9 mouse cellular contexts compared by ENCODE assay signal in the genomic region with DNA sequence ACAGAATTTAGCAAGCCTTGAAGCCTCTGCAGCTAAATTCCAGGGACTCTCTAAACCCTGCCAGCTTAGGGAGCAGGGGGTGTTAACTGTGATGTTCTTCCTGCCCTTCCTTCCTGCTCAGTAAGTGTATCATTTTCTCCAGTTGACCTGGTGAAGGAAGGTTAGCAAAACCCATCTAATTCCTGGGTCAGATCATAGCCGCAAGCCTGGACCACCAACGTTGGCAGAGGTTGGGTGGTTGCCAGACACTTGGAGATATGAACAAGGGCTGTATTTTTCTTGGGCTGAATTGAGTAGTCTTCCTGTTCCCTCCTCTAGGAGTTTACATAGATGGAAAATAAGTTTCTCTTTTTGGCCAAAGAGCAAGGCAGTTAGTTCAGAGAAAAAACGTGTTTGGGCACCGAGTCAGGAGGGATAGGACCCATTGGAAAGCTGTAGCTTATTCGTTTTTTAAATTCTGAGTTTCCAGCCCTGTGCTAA.
A peak's percentile ranks its signal among the peaks of the same experiment; 100 is the strongest.
DNase-seq lines count a peak whose midpoint lies in the region; ATAC-seq and TF ChIP-seq lines count a peak whose summit lies in the region.
"Had no signal": no experiment of that assay in that cellular context is flagged by ENCODE, and none has a peak within 500 bp of the region (broad histone marks: within the 10 kb centered on the region; RNA-seq: fewer than 3 reads in every experiment).

No protein-coding gene starts in this region.

- H3K27ac ChIP-seq in forebrain, postnatal 0 days (ENCODE audit: low read depth, low read length): no peak overlapping the region
- H3K27ac ChIP-seq in forebrain, embryonic 11.5 days (ENCODE audit: low read depth, low read length): no peak overlapping the region
- H3K27ac ChIP-seq in intestine, postnatal 0 days (ENCODE audit: low read depth, low read length): no peak overlapping the region
- no peak overlapping the region; the same call in 1 of the 2 replicates for H3K27ac ChIP-seq in neural tube, embryonic 13.5 days (replicated peaks)

- H3K27me3 ChIP-seq in forebrain, postnatal 0 days (ENCODE audit: insufficient read depth, low read length): peaks cover 5% of the 10 kb centered on the region
- no peaks in the 10 kb centered on the region; the same call in 1 of the 2 replicates for H3K27me3 ChIP-seq in forebrain, embryonic 11.5 days (ENCODE audit: control insufficient read depth, insufficient read depth, low read length)
- H3K27me3 ChIP-seq in intestine, postnatal 0 days (replicated peaks; ENCODE audit: control insufficient read depth, insufficient read depth, low read length): no peaks in the 10 kb centered on the region
- peaks cover 3% of the 10 kb centered on the region; the same call in 1 of the 2 replicates for H3K27me3 ChIP-seq in neural tube, embryonic 13.5 days
- H3K27me3 ChIP-seq: CH12.LX had no signal

- no peak overlapping the region for H3K9ac ChIP-seq in forebrain, postnatal 0 days
- H3K9ac ChIP-seq in forebrain, embryonic 11.5 days (ENCODE audit: low read length): no peak overlapping the region
- no peak overlapping the region for H3K9ac ChIP-seq in intestine, postnatal 0 days (ENCODE audit: low read depth, low read length)
- no peak overlapping the region for H3K9ac ChIP-seq in neural tube, embryonic 13.5 days

- WGBS in forebrain, postnatal 0 days: 20% methylated on average over 5 of the region's 5 CpGs
- 46% methylated on average over 5 of the region's 5 CpGs for WGBS in forebrain, embryonic 11.5 days
- WGBS in intestine, postnatal 0 days: 41% methylated on average over 5 of the region's 5 CpGs
- 33% methylated on average over 5 of the region's 5 CpGs for WGBS in neural tube, embryonic 13.5 days

- H3K36me3 ChIP-seq in forebrain, postnatal 0 days (ENCODE audit: insufficient read depth): no peaks in the 10 kb centered on the region
- no peaks in the 10 kb centered on the region for H3K36me3 ChIP-seq in forebrain, embryonic 11.5 days (ENCODE audit: control insufficient read depth, insufficient read depth, low read length)
- no peaks in the 10 kb centered on the region for H3K36me3 ChIP-seq in intestine, postnatal 0 days (ENCODE audit: control insufficient read depth, insufficient read depth)
- H3K36me3 ChIP-seq in neural tube, embryonic 13.5 days: no peaks in the 10 kb centered on the region

- H3K4me1 ChIP-seq in forebrain, postnatal 0 days (ENCODE audit: insufficient read depth): no peaks in the 10 kb centered on the region
- H3K4me1 ChIP-seq in forebrain, embryonic 11.5 days (replicated peaks; ENCODE audit: control insufficient read depth, insufficient read depth, low read length): peaks cover 9% of the 10 kb centered on the region; the same call in 1 of the 2 replicates
- no peaks in the 10 kb centered on the region for H3K4me1 ChIP-seq in intestine, postnatal 0 days (replicated peaks; ENCODE audit: control insufficient read depth, insufficient read depth, low read length)
- peaks cover 51% of the 10 kb centered on the region for H3K4me1 ChIP-seq in neural tube, embryonic 13.5 days (replicated peaks)

- no peak for TF ChIP-seq CTCF in forebrain, postnatal 0 days (IDR thresholded peaks at IDR 0.05; ENCODE audit: low read depth)
- TF ChIP-seq CTCF in intestine, postnatal 0 days (IDR thresholded peaks at IDR 0.05; ENCODE audit: low read depth): no peak

- ATAC-seq in forebrain, postnatal 0 days: no peak; the same call in 1 of the 2 replicates
- ATAC-seq in forebrain, embryonic 11.5 days (replicated peaks; ENCODE audit: low FRiP score): no peak
- ATAC-seq in intestine, postnatal 0 days: no peak
- ATAC-seq in neural tube, embryonic 13.5 days (ENCODE audit: low read depth): no peak
- ATAC-seq in erythroid progenitor cell, adult 5-6 weeks (replicated peaks; ENCODE audit: low FRiP score, poor library complexity, severe bottlenecking): no peak

- DNase-seq in forebrain, postnatal 0 days: peak; percentile 41
- DNase-seq in forebrain, embryonic 11.5 days (ENCODE audit: low spot score): no peak
- peak; percentile 37 for DNase-seq in right cerebral cortex, postnatal 14 days
- DNase-seq in right cerebral cortex, postnatal 25 days: no peak
- DNase-seq in spleen, adult 18-20 months: no peak

- H3K9me3 ChIP-seq in forebrain, postnatal 0 days (ENCODE audit: low read length): no peaks in the 10 kb centered on the region
- no peaks in the 10 kb centered on the region for H3K9me3 ChIP-seq in forebrain, embryonic 11.5 days (ENCODE audit: control insufficient read depth, low read length)
- H3K9me3 ChIP-seq in intestine, postnatal 0 days (ENCODE audit: control insufficient read depth): no peaks in the 10 kb centered on the region
- H3K9me3 ChIP-seq in neural tube, embryonic 13.5 days: no peaks in the 10 kb centered on the region

- H3K4me3 ChIP-seq in forebrain, postnatal 0 days (ENCODE audit: low read depth, low read length): no peak overlapping the region
- H3K4me3 ChIP-seq in forebrain, embryonic 11.5 days (ENCODE audit: low read depth, low read length): no peak overlapping the region
- H3K4me3 ChIP-seq in intestine, postnatal 0 days (ENCODE audit: low read depth, low read length): no peak overlapping the region
- H3K4me3 ChIP-seq in neural tube, embryonic 13.5 days: no peak overlapping the region

- H3K4me2 ChIP-seq in forebrain, postnatal 0 days (ENCODE audit: low read depth): no peak overlapping the region
- no peak overlapping the region for H3K4me2 ChIP-seq in forebrain, embryonic 11.5 days (ENCODE audit: low read depth, low read length, severe bottlenecking)
- peak overlapping the region; percentile 32 for H3K4me2 ChIP-seq in intestine, postnatal 0 days (replicated peaks; ENCODE audit: low read depth)
- 0 out of 2 replicates have a peak overlapping the region, but pooled peaks have one; percentile 7 for H3K4me2 ChIP-seq in neural tube, embryonic 13.5 days

Comparison
In these comparisons a context has a peak if more than half of its experiments do, and no peak if none do; other contexts are left out.
1. DNase-seq: peak in forebrain, postnatal 0 days (single experiment) and right cerebral cortex, postnatal 14 days (single experiment); none in forebrain, embryonic 11.5 days (single experiment), right cerebral cortex, postnatal 25 days (single experiment) and spleen, adult 18-20 months (0 of 2).
2. H3K4me2 ChIP-seq: peak in intestine, postnatal 0 days (single experiment) and neural tube, embryonic 13.5 days (single experiment); none in forebrain, postnatal 0 days (single experiment) and forebrain, embryonic 11.5 days (single experiment).